Mouse (Mus musculus) liver, embryonic 13.5 days (tissue): Measurements from ENCODE around the gene Efnb1. TPM values are rescaled to one million over a fixed set of nuclear protein-coding genes. Genes with fewer than 3 reads are reported as not detected.

Source experiments
- ATAC-seq: fragments of 200-750 bp; cut with Nextera tagmentation; 2 replicates; pipeline ENCODE4 v1.8.0; 2017; ENCODE audit warnings: low read depth, mild to moderate bottlenecking, moderate number of reproducible peaks, moderate library complexity
- DNase-seq: peaks from one replicate; pipeline ENCODE4 v3.0.0; 2022
- H3K27ac ChIP-seq: fragments of 300-500 bp; sonication (generic); 2 replicates; pipeline ENCODE4 v1.5.1; 2015; ENCODE audit warnings: moderate library complexity, mild to moderate bottlenecking, inconsistent platforms
- H3K27me3 ChIP-seq: fragments of 300-500 bp; sonication (generic); 2 replicates; pipeline ENCODE4 v1.6.1; 2015; ENCODE audit warnings: mild to moderate bottlenecking, inconsistent platforms
- H3K36me3 ChIP-seq: fragments of 300-500 bp; sonication (generic); 2 replicates; pipeline ENCODE4 v1.6.1; 2015; ENCODE audit warnings: mild to moderate bottlenecking, inconsistent platforms
- H3K4me1 ChIP-seq: fragments of 300-500 bp; sonication (generic); replicated peaks from 2 replicates; pipeline ENCODE4 v1.6.1; 2015; ENCODE audit warnings: inconsistent platforms
- H3K4me2 ChIP-seq: fragments of 300-500 bp; sonication (generic); 2 replicates; pipeline ENCODE4 v1.6.1; 2015; ENCODE audit warnings: inconsistent platforms, mild to moderate bottlenecking, moderate library complexity
- H3K4me3 ChIP-seq: fragments of 300-500 bp; sonication (generic); replicated peaks from 2 replicates; pipeline ENCODE4 v1.5.1; 2015; ENCODE audit warnings: mild to moderate bottlenecking, inconsistent platforms
- H3K9ac ChIP-seq: fragments of 300-500 bp; sonication (generic); 2 replicates; pipeline ENCODE4 v1.6.1; 2015; ENCODE audit warnings: mild to moderate bottlenecking, inconsistent platforms
- H3K9me3 ChIP-seq: fragments of 300-500 bp; sonication (generic); replicated peaks from 2 replicates; pipeline ENCODE4 v1.6.1; 2016; ENCODE audit warnings: inconsistent platforms
- WGBS: fragments of 180-500 bp; shearing (Covaris S2); methylation state at CpG from one replicate; pipeline ENCODE4 v1.1.7; 2015; ENCODE audit not compliant: insufficient replicate concordance; 5-methylcytosine and 5-hydroxymethylcytosine counted together
- polyA plus RNA-seq: library from polyadenylated mRNA; unstranded; fragments of >200 nt; fragmentation: Nextera tagmentation; extraction: Ambion mirVana; gene quantifications from 2 replicates; pipeline ENCODE4 v1.2.1, GENCODE M21; 2015

Efnb1 gene
- polyA plus RNA-seq, 1 experiment from 2014 or later, result 4.9 TPM

- no peak for ATAC-seq
These were observed 62.6 kb downstream of the Efnb1 start for GRCm38 (mm10) chrX:99198532-99198931.

More at GRCm38 (mm10) chrX:99198532-99198931, 62.6 kb downstream of the Efnb1 start:
- Histone ChIP-seq H3K27me3 (peaks cover 11% of the 10 kb centered on the region), H3K4me2 (peak overlapping the region; percentile 57), H3K4me1 (0 out of 2 replicates have a peak, but pooled peaks cover 3% of the 10 kb centered on the region), H3K4me3 (peak overlapping the region; percentile 34), H3K36me3 (no peaks in the 10 kb centered on the region), H3K27ac (peak overlapping the region; percentile 53; the same call in 1 of the 2 replicates), H3K9me3 (no peaks in the 10 kb centered on the region), H3K9ac (no peak overlapping the region)
- WGBS, result 37% methylated on average over 7 of the region's 9 CpGs
- no peak for DNase-seq

Other genes starting within 250 kb of the Efnb1 start
- 2.1 and 2.7 TPM in 2 replicates for gene Ophn1, start 245.1 kb upstream of the Efnb1 start, polyA plus RNA-seq
- 14.4 and 16.8 TPM in 2 replicates for gene Yipf6, start 199.8 kb upstream of the Efnb1 start, polyA plus RNA-seq
- 3.2 and 3.8 TPM in 2 replicates for gene Stard8, start 132.9 kb upstream of the Efnb1 start, polyA plus RNA-seq